Mouse (Mus musculus) ES-E14 (cell line): Measurements from ENCODE around the gene Emilin2.

Experiments
- CHD2 ChIP-seq: IDR thresholded peaks from 2 replicates; pipeline ENCODE4 v1.6.1; 2014; ENCODE audit warnings: mild to moderate bottlenecking, low read depth, low read length, inconsistent platforms
- HCFC1 ChIP-seq: IDR thresholded peaks from 2 replicates; pipeline ENCODE4 v1.6.1; 2012; ENCODE audit warnings: low read length, inconsistent platforms, borderline replicate concordance; ENCODE audit not compliant: insufficient read depth

- no peak for TF ChIP-seq HCFC1
- no peak for TF ChIP-seq CHD2
These were observed 99.7 kb downstream of the Emilin2 start for GRCm38 (mm10) chr17:71211962-71212646.
